Mouse (Mus musculus): ENCODE results near the gene Avpi1. TPM values are rescaled to one million over a fixed set of nuclear protein-coding genes. Genes with fewer than 3 reads are reported as not detected.

The Avpi1 gene
- polyA plus RNA-seq, 1 experiment = 44.7 TPM

GRCm38 (mm10) chr19:42115783-42116335, 13.0 kb downstream of the Avpi1 start:
- no peak overlapping the region for H3K4me3 ChIP-seq (ENCODE audit: low read depth, low read length)
- peaks cover 42% of the 10 kb centered on the region for H3K36me3 ChIP-seq (ENCODE audit: control insufficient read depth, insufficient read depth, low read length, poor library complexity, severe bottlenecking)
- H3K27ac ChIP-seq (ENCODE audit: insufficient read depth, low read length) = no peak overlapping the region
- no peaks in the 10 kb centered on the region for H3K27me3 ChIP-seq (ENCODE audit: control insufficient read depth, insufficient read depth, low read length, poor library complexity, severe bottlenecking)
- no peaks in the 10 kb centered on the region for H3K4me1 ChIP-seq (ENCODE audit: control insufficient read depth, insufficient read depth, low read length)
- H3K9ac ChIP-seq (ENCODE audit: low read depth, poor library complexity, severe bottlenecking) = no peak overlapping the region
- TF ChIP-seq POLR2A (IDR thresholded peaks at IDR 0.05; ENCODE audit: insufficient read depth, low read length) (no peak), CTCF (IDR thresholded peaks at IDR 0.05; ENCODE audit: low read depth, low read length) (no peak), EP300 (IDR thresholded peaks at IDR 0.05; ENCODE audit: insufficient read depth, low read depth, low read length) (no peak)
- no peaks in the 10 kb centered on the region for H3K9me3 ChIP-seq (replicated peaks; ENCODE audit: control insufficient read depth, insufficient read depth, low read length, poor library complexity, severe bottlenecking)

GRCm38 (mm10) chr19:42104681-42105080, 24.2 kb downstream of the Avpi1 start:
- TF ChIP-seq CTCF (IDR thresholded peaks at IDR 0.05; ENCODE audit: low read depth, low read length) (no peak), EP300 (IDR thresholded peaks at IDR 0.05; ENCODE audit: insufficient read depth, low read depth, low read length) (no peak), POLR2A (IDR thresholded peaks at IDR 0.05; ENCODE audit: insufficient read depth, low read length) (no peak)
- peaks cover 22% of the 10 kb centered on the region for H3K36me3 ChIP-seq (ENCODE audit: control insufficient read depth, insufficient read depth, low read length, poor library complexity, severe bottlenecking)
- no peak overlapping the region for H3K27ac ChIP-seq (ENCODE audit: insufficient read depth, low read length)

DNA sequence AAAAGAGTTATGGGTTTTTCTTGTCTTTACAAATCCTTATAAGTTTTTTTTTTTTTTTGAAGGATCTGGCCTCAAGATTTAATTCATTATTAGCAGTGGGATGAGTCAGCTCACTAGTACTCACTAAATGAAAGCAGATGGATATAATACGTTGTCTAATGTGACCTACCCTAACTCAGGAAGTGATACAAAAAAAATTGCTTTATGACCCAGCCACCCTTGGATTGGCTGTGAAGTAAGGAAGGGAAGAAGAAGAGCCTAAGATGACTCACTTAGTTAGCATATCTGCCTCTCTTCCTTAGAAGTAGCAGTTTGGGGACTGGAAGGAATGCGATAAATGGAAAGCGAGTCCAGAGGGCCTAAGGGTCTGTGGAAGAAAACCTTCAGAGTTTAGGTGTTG, 29.5 kb downstream of the Avpi1 start:
- peaks cover 13% of the 10 kb centered on the region for H3K36me3 ChIP-seq (ENCODE audit: control insufficient read depth, insufficient read depth, low read length, poor library complexity, severe bottlenecking)
- no peaks in the 10 kb centered on the region for H3K9me3 ChIP-seq (replicated peaks; ENCODE audit: control insufficient read depth, insufficient read depth, low read length, poor library complexity, severe bottlenecking)
- H3K27ac ChIP-seq (ENCODE audit: insufficient read depth, low read length) = peak overlapping the region; percentile 47; the same call in 1 of the 2 replicates
- no peak overlapping the region for H3K9ac ChIP-seq (ENCODE audit: low read depth, poor library complexity, severe bottlenecking)
- TF ChIP-seq CTCF (IDR thresholded peaks at IDR 0.05; ENCODE audit: low read depth, low read length) (no peak), EP300 (IDR thresholded peaks at IDR 0.05; ENCODE audit: insufficient read depth, low read depth, low read length) (no peak), POLR2A (IDR thresholded peaks at IDR 0.05; ENCODE audit: insufficient read depth, low read length) (no peak)
- no peaks in the 10 kb centered on the region for H3K27me3 ChIP-seq (ENCODE audit: control insufficient read depth, insufficient read depth, low read length, poor library complexity, severe bottlenecking)
- peaks cover 2% of the 10 kb centered on the region for H3K4me1 ChIP-seq (ENCODE audit: control insufficient read depth, insufficient read depth, low read length)
- H3K4me3 ChIP-seq (ENCODE audit: low read depth, low read length) = no peak overlapping the region

More at GRCm38 (mm10) chr19:42104681-42105080, 24.2 kb downstream of the Avpi1 start:
- Histone ChIP-seq H3K4me1 (ENCODE audit: control insufficient read depth, insufficient read depth, low read length) (peaks cover 2% of the 10 kb centered on the region), H3K27me3 (ENCODE audit: control insufficient read depth, insufficient read depth, low read length, poor library complexity, severe bottlenecking) (no peaks in the 10 kb centered on the region), H3K9me3 (replicated peaks; ENCODE audit: control insufficient read depth, insufficient read depth, low read length, poor library complexity, severe bottlenecking) (no peaks in the 10 kb centered on the region), H3K9ac (ENCODE audit: low read depth, poor library complexity, severe bottlenecking) (no peak overlapping the region), H3K4me3 (ENCODE audit: low read depth, low read length) (no peak overlapping the region)

DNA sequence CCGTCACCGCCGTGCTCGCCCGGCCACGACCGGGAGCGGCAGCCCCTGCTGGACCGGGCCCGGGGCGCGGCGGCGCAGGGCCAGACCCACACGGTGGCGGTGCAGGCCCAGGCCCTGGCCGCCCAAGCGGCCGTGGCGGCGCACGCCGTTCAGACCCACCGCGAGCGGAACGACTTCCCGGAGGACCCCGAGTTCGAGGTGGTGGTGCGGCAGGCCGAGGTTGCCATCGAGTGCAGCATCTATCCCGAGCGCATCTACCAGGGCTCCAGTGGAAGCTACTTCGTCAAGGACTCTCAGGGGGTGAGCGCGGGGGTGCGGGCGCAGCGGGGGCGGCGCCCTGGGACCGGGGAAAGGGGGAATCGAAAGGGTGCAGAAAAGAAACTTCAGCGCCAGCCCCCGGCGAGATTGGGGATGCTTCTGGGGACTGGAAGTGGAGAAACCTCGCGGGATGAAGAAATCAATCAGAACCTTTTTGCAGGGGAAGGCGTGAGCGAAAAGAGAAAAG, 38.2 kb downstream of the Avpi1 start:
- Histone ChIP-seq H3K9me3 (replicated peaks; ENCODE audit: control insufficient read depth, insufficient read depth, low read length, poor library complexity, severe bottlenecking) (no peaks in the 10 kb centered on the region), H3K9ac (ENCODE audit: low read depth, poor library complexity, severe bottlenecking) (peak overlapping the region; percentile 91), H3K27ac (ENCODE audit: insufficient read depth, low read length) (no peak overlapping the region), H3K36me3 (ENCODE audit: control insufficient read depth, insufficient read depth, low read length, poor library complexity, severe bottlenecking) (peaks cover 5% of the 10 kb centered on the region), H3K4me1 (ENCODE audit: control insufficient read depth, insufficient read depth, low read length) (no peaks in the 10 kb centered on the region), H3K27me3 (ENCODE audit: control insufficient read depth, insufficient read depth, low read length, poor library complexity, severe bottlenecking) (no peaks in the 10 kb centered on the region), H3K4me3 (ENCODE audit: low read depth, low read length) (peak overlapping the region; percentile 87)
- no peak for TF ChIP-seq EP300 (IDR thresholded peaks at IDR 0.05; ENCODE audit: insufficient read depth, low read depth, low read length)
- no peak for TF ChIP-seq CTCF (IDR thresholded peaks at IDR 0.05; ENCODE audit: low read depth, low read length)
- no peak for TF ChIP-seq POLR2A (IDR thresholded peaks at IDR 0.05; ENCODE audit: insufficient read depth, low read length)

DNA sequence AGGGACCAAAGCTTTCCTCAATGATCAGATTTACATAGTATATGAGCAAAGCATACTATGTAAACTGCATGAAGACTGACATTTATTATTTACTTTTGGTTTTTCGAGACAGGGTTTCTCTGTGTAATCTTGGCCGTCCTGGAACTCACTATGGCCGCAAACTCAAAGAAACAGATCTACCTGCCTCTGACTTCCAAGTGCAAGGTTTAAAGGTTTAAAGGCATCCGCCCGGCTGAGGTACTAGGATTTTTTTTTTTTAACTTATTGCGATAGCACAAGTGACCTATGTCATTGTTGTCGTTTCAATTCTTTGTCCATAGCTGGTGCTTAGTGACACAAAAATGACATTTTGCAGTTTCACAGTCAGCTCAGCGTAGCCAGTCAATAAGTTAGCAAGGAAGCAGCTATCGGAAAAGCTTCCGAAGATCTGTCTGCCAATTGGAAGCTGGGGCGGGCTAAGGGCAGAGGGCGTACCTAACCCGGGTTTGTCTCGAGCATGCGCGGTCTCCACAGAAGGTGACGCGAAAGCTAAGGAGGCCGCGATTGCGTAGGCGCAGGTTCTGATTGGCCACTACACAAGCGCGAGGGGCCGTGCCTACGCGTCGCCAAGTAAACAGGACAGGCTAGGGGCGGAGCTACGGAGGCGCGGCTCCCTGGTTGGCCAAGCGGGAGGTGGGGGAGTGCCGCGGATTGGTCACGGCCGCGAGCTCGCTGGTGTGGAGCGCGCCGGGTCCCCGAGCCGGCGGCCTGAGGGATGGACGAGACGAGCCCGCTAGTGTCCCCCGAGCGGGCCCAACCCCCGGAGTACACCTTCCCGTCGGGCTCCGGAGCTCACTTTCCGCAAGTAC, 38.9 kb downstream of the Avpi1 start, which contains the start of gene Pi4k2a:
Gene Pi4k2a (plus strand): TSS at position 723 of the 848 bp plus-strand sequence.
- H3K36me3 ChIP-seq (ENCODE audit: control insufficient read depth, insufficient read depth, low read length, poor library complexity, severe bottlenecking) = peaks cover 2% of the 10 kb centered on the region; the same call in 1 of the 2 replicates
- H3K9ac ChIP-seq (ENCODE audit: low read depth, poor library complexity, severe bottlenecking) = peak within 1 kb of the TSS; percentile 91
- H3K9me3 ChIP-seq (replicated peaks; ENCODE audit: control insufficient read depth, insufficient read depth, low read length, poor library complexity, severe bottlenecking) = no peaks in the 10 kb centered on the region
- peak within 1 kb of the TSS; percentile 87 for H3K4me3 ChIP-seq (ENCODE audit: low read depth, low read length)
- no peaks in the 10 kb centered on the region for H3K4me1 ChIP-seq (ENCODE audit: control insufficient read depth, insufficient read depth, low read length)
- H3K27ac ChIP-seq (ENCODE audit: insufficient read depth, low read length) = peak within 1 kb of the TSS; percentile 88
- no peaks in the 10 kb centered on the region for H3K27me3 ChIP-seq (ENCODE audit: control insufficient read depth, insufficient read depth, low read length, poor library complexity, severe bottlenecking)
- no peak for TF ChIP-seq POLR2A (IDR thresholded peaks at IDR 0.05; ENCODE audit: insufficient read depth, low read length)
- TF ChIP-seq CTCF (IDR thresholded peaks at IDR 0.05; ENCODE audit: low read depth, low read length) = no peak
- no peak for TF ChIP-seq EP300 (IDR thresholded peaks at IDR 0.05; ENCODE audit: insufficient read depth, low read depth, low read length)

All from ES-Bruce4 (cell line).